Mouse (Mus musculus) embryonic fibroblast, embryonic 13.5 days (primary cell): Measurements from ENCODE around the gene Rbfox3.

ENCODE experiments used
- CTCF ChIP-seq: IDR thresholded peaks from 2 replicates; pipeline ENCODE4 v1.5.1; 2011; ENCODE audit warnings: mild to moderate bottlenecking, control low read depth, low read length, moderate library complexity, borderline replicate concordance; ENCODE audit not compliant: insufficient read depth
- POLR2A ChIP-seq: IDR thresholded peaks from 2 replicates; pipeline ENCODE4 v1.6.1; 2011; ENCODE audit warnings: low read depth, mild to moderate bottlenecking, control low read depth, low read length, moderate library complexity

GRCm38 (mm10) chr11:118690262-118690661 lies 221.1 kb downstream of the Rbfox3 start:
- TF ChIP-seq POLR2A, result no peak
- TF ChIP-seq CTCF, result no peak
